Mouse (Mus musculus) limb, embryonic 11.5 days (tissue): ENCODE measurements around the gene Traf3ip2. TPM values are rescaled to one million over a fixed set of nuclear protein-coding genes. Genes with fewer than 3 reads are reported as not detected.

Source experiments
- ATAC-seq: fragments of 200-750 bp; cut with Nextera tagmentation; 2 replicates; pipeline ENCODE4 v1.8.0; 2017; ENCODE audit warnings: low read depth; ENCODE audit not compliant: insufficient number of reproducible peaks, low FRiP score, low TSS enrichment
- DNase-seq: peaks from one replicate; pipeline ENCODE4 v3.0.0-alpha.2; 2015; ENCODE audit warnings: low spot score
- H3K27ac ChIP-seq: fragments of 300-500 bp; sonication (generic); replicated peaks from 2 replicates; pipeline ENCODE4 v1.5.1; 2014; ENCODE audit warnings: low read depth, mild to moderate bottlenecking, low read length
- H3K27me3 ChIP-seq: fragments of 300-500 bp; sonication (generic); 2 replicates; pipeline ENCODE4 v1.6.1; 2014; ENCODE audit warnings: mild to moderate bottlenecking, low read length, mixed read lengths; ENCODE audit not compliant: control insufficient read depth, insufficient read depth
- H3K36me3 ChIP-seq: fragments of 300-500 bp; sonication (generic); 2 replicates; pipeline ENCODE4 v1.6.1; 2014; ENCODE audit warnings: mild to moderate bottlenecking, low read length, moderate library complexity, mixed read lengths; ENCODE audit not compliant: control insufficient read depth, insufficient read depth
- H3K4me1 ChIP-seq: fragments of 300-500 bp; sonication (generic); 2 replicates; pipeline ENCODE4 v1.6.1; 2014; ENCODE audit warnings: low read length, mixed read lengths; ENCODE audit not compliant: control insufficient read depth, insufficient read depth
- H3K4me2 ChIP-seq: fragments of 300-500 bp; sonication (generic); 2 replicates; pipeline ENCODE4 v1.6.1; 2014; ENCODE audit warnings: low read depth, mild to moderate bottlenecking, moderate library complexity; ENCODE audit not compliant: severe bottlenecking
- H3K4me3 ChIP-seq: fragments of 300-500 bp; sonication (generic); 2 replicates; pipeline ENCODE4 v1.5.1; 2014; ENCODE audit warnings: low read depth, low read length
- H3K9ac ChIP-seq: fragments of 300-500 bp; sonication (generic); 2 replicates; pipeline ENCODE4 v1.6.1; 2014; ENCODE audit warnings: mild to moderate bottlenecking, low read length
- H3K9me3 ChIP-seq: fragments of 300-500 bp; sonication (generic); 2 replicates; pipeline ENCODE4 v1.6.1; 2016; ENCODE audit warnings: low read length; ENCODE audit not compliant: control insufficient read depth
- WGBS: fragments of 180-500 bp; shearing (Covaris S2); extraction: QIAGEN DNeasy Blood & Tissue Kit; methylation state at CpG from one replicate; pipeline ENCODE4 v1.1.7; 2014; 5-methylcytosine and 5-hydroxymethylcytosine counted together
- polyA plus RNA-seq: library from polyadenylated mRNA; unstranded; fragments of >200 nt; fragmentation: Nextera tagmentation; extraction: Ambion mirVana; gene quantifications from 2 replicates; pipeline ENCODE4 v1.2.1, GENCODE M21; 2014

The Traf3ip2 gene
- 5.9 and 8.0 TPM in 2 replicates for polyA plus RNA-seq

GRCm38 (mm10) chr10:39612633-39612988 lies at the start of gene Traf3ip2:
Traf3ip2 (plus strand) TSS chr10:39612934.
- 28% methylated on average over 4 of the region's 4 CpGs for WGBS
- peak within 1 kb of the TSS; percentile 77 for H3K27ac ChIP-seq
- H3K9me3 ChIP-seq: no peaks in the 10 kb centered on the region
- peak within 1 kb of the TSS; percentile 38 for H3K4me2 ChIP-seq
- H3K4me3 ChIP-seq: peak within 1 kb of the TSS; percentile 17
- H3K27me3 ChIP-seq: no peaks in the 10 kb centered on the region
- no peak for DNase-seq
- ATAC-seq: no peak
- H3K9ac ChIP-seq: no peak within 1 kb of the TSS; the same call in 1 of the 2 replicates
- H3K36me3 ChIP-seq: no peaks in the 10 kb centered on the region
- H3K4me1 ChIP-seq: peaks cover 16% of the 10 kb centered on the region

DNA sequence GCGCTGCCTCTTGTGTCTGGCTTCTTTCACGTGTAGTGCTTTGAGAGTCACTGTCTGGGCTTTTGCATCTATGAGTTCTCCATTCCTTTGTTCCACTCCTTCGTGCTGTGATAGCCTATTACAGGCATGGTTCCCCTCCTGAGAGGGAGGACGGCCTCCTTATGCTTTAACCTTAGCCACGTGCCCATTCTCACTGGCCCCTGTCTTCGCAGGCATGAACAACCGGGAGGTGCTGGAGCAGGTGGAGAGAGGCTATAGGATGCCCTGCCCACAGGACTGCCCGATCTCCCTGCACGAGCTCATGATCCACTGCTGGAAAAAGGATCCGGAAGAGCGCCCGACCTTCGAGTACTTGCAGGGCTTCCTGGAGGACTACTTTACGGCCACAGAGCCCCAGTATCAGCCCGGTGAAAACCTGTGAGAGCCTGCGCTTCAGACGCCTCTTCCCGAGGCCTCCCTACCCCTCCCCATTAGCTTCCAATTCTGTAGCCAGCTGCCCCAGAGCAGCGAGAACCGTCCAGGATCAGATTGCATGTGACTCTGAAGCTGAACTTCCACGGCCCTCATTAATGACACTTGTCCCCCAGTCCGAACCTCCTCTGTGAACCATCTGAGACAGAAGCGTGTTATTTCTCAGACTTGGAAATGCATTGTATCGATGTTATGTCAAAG lies 49.0 kb upstream of the Traf3ip2 start:
- WGBS: 40% methylated on average over 24 of the region's 24 CpGs
- H3K4me2 ChIP-seq: no peak overlapping the region
- 0 out of 2 replicates have a peak overlapping the region, but pooled peaks have one; percentile 17 for H3K27ac ChIP-seq
- no peaks in the 10 kb centered on the region for H3K27me3 ChIP-seq
- ATAC-seq (peak; percentile 31), DNase-seq (no peak)
- 0 out of 2 replicates have a peak overlapping the region, but pooled peaks have one; percentile 8 for H3K9ac ChIP-seq
- H3K9me3 ChIP-seq: no peaks in the 10 kb centered on the region
- H3K4me3 ChIP-seq: no peak overlapping the region
- peaks cover 10% of the 10 kb centered on the region for H3K4me1 ChIP-seq
- H3K36me3 ChIP-seq: no peaks in the 10 kb centered on the region

- no peaks in the 10 kb centered on the region for H3K9me3 ChIP-seq
- H3K4me3 ChIP-seq: no peak overlapping the region
- no peaks in the 10 kb centered on the region for H3K27me3 ChIP-seq
- H3K36me3 ChIP-seq: no peaks in the 10 kb centered on the region
- H3K4me1 ChIP-seq: peaks cover 10% of the 10 kb centered on the region
- no peak overlapping the region for H3K27ac ChIP-seq
- H3K4me2 ChIP-seq: no peak overlapping the region
- no peak for ATAC-seq
- WGBS: 92% methylated on average over 12 of the region's 12 CpGs
- H3K9ac ChIP-seq: no peak overlapping the region
- DNase-seq: no peak
Measured at GRCm38 (mm10) chr10:39566901-39567300, 45.8 kb upstream of the Traf3ip2 start.

GRCm38 (mm10) chr10:39568991-39569390 lies 43.7 kb upstream of the Traf3ip2 start:
- Histone ChIP-seq H3K4me2 (no peak overlapping the region), H3K9me3 (no peaks in the 10 kb centered on the region), H3K27ac (no peak overlapping the region), H3K4me3 (no peak overlapping the region), H3K27me3 (no peaks in the 10 kb centered on the region), H3K4me1 (peaks cover 3% of the 10 kb centered on the region; the same call in 1 of the 2 replicates), H3K9ac (no peak overlapping the region), H3K36me3 (no peaks in the 10 kb centered on the region)
- 90% methylated on average over 4 of the region's 4 CpGs for WGBS
- DNase-seq (no peak), ATAC-seq (no peak)

GRCm38 (mm10) chr10:39571011-39571410 lies 41.7 kb upstream of the Traf3ip2 start:
- no peak overlapping the region for H3K4me2 ChIP-seq
- H3K27me3 ChIP-seq: no peaks in the 10 kb centered on the region
- no peak overlapping the region for H3K4me3 ChIP-seq
- DNase-seq (no peak), ATAC-seq (no peak)
- no peak overlapping the region for H3K9ac ChIP-seq
- no peaks in the 10 kb centered on the region for H3K36me3 ChIP-seq
- H3K4me1 ChIP-seq: no peaks in the 10 kb centered on the region
- no peak overlapping the region for H3K27ac ChIP-seq
- WGBS: 72% methylated on average over 7 of the region's 7 CpGs
- H3K9me3 ChIP-seq: no peaks in the 10 kb centered on the region

GRCm38 (mm10) chr10:39572050-39572671 lies 40.6 kb upstream of the Traf3ip2 start:
- DNase-seq: no peak
- Histone ChIP-seq H3K4me1 (no peaks in the 10 kb centered on the region), H3K27me3 (no peaks in the 10 kb centered on the region), H3K4me2 (no peak overlapping the region), H3K4me3 (no peak overlapping the region), H3K36me3 (no peaks in the 10 kb centered on the region), H3K9ac (no peak overlapping the region; the same call in 1 of the 2 replicates), H3K9me3 (no peaks in the 10 kb centered on the region), H3K27ac (no peak overlapping the region)
- no peak for ATAC-seq
- WGBS: 62% methylated on average over 9 of the region's 9 CpGs

DNA sequence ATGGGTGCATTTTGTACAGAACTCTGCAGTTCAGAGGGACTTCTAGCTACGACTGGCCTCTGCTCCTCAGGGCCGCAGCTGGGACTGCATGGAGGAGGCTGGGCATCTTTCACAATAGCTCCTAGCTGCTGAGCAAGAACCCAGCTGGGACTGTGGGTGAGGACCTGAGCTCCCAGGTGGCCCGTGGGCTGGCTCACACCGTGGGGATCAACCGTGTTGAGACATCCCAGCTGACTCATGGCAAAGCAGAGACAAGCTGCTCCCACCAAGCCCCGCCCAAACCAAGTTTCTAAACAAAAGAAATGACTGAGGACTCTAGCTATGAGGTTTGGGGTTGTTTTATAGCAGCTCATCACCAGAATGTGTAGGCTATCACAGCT lies 40.1 kb upstream of the Traf3ip2 start:
- DNase-seq: no peak
- ATAC-seq: no peak
- H3K4me3 ChIP-seq: no peak overlapping the region
- H3K27ac ChIP-seq: no peak overlapping the region
- 56% methylated on average over 6 of the region's 6 CpGs for WGBS
- no peaks in the 10 kb centered on the region for H3K27me3 ChIP-seq
- H3K4me1 ChIP-seq: no peaks in the 10 kb centered on the region
- H3K36me3 ChIP-seq: no peaks in the 10 kb centered on the region
- H3K9me3 ChIP-seq: no peaks in the 10 kb centered on the region
- H3K4me2 ChIP-seq: no peak overlapping the region
- no peak overlapping the region; the same call in 1 of the 2 replicates for H3K9ac ChIP-seq

- Histone ChIP-seq H3K27ac (no peak overlapping the region), H3K9ac (no peak overlapping the region), H3K9me3 (no peaks in the 10 kb centered on the region), H3K4me2 (no peak overlapping the region), H3K36me3 (no peaks in the 10 kb centered on the region), H3K4me3 (no peak overlapping the region), H3K4me1 (0 out of 2 replicates have a peak, but pooled peaks cover under 1% of the 10 kb centered on the region), H3K27me3 (no peaks in the 10 kb centered on the region)
- DNase-seq (no peak), ATAC-seq (no peak)
- WGBS: 82% methylated on average over 6 of the region's 6 CpGs
Measured at GRCm38 (mm10) chr10:39576466-39576865, 36.3 kb upstream of the Traf3ip2 start.
